In genomic region chr6:135706850-135707522, GRCm38 (mm10) we compare ENCODE assay signal across 7 mouse cellular contexts.
DNase-seq lines count a peak whose midpoint lies in the region; ATAC-seq and TF ChIP-seq lines count a peak whose summit lies in the region.
"Not testable (repeated sequence)": the region's sequence is repeated elsewhere in the genome, so short reads cannot be mapped to it uniquely, and the experiment has no call there.

No protein-coding gene starts in this region.

- not testable (repeated sequence) for TF ChIP-seq POLR2A in ES-Bruce4 (IDR thresholded peaks at IDR 0.05; ENCODE audit: insufficient read depth, low read length)

- H3K36me3 ChIP-seq in ES-Bruce4 (ENCODE audit: control insufficient read depth, insufficient read depth, low read length, poor library complexity, severe bottlenecking); lung, embryonic 14.5 days (ENCODE audit: insufficient read depth); midbrain, embryonic 13.5 days; stomach, embryonic 16.5 days (ENCODE audit: control insufficient read depth, insufficient read depth, low read length): not testable (repeated sequence)

- not testable (repeated sequence) for H3K9ac ChIP-seq in ES-Bruce4 (ENCODE audit: low read depth, poor library complexity, severe bottlenecking); lung, embryonic 14.5 days; midbrain, embryonic 13.5 days (replicated peaks); stomach, embryonic 16.5 days (ENCODE audit: low read length)

- not testable (repeated sequence) for TF ChIP-seq CTCF in ES-Bruce4 (IDR thresholded peaks at IDR 0.05; ENCODE audit: low read depth, low read length); layer of hippocampus, adult 2 months (conservative IDR thresholded peaks at IDR 0.05); lung, embryonic 14.5 days (IDR thresholded peaks at IDR 0.05; ENCODE audit: low read depth)

- peak overlapping the region; percentile 8 for H3K4me3 ChIP-seq in ES-Bruce4 (ENCODE audit: low read depth, low read length)
- not testable (repeated sequence) for H3K4me3 ChIP-seq in layer of hippocampus, adult 2 months; lung, embryonic 14.5 days (ENCODE audit: low read depth, low read length); midbrain, embryonic 13.5 days (replicated peaks); stomach, embryonic 16.5 days (replicated peaks; ENCODE audit: low read length)

- TF ChIP-seq EP300 in ES-Bruce4 (IDR thresholded peaks at IDR 0.05; ENCODE audit: insufficient read depth, low read depth, low read length), result not testable (repeated sequence)

- H3K4me1 ChIP-seq in ES-Bruce4 (ENCODE audit: control insufficient read depth, insufficient read depth, low read length); lung, embryonic 14.5 days (ENCODE audit: insufficient read depth); midbrain, embryonic 13.5 days (replicated peaks); stomach, embryonic 16.5 days (ENCODE audit: control insufficient read depth, insufficient read depth, low read length): not testable (repeated sequence)

- ATAC-seq in lung, embryonic 14.5 days (ENCODE audit: insufficient read depth), result peak; percentile 41; the same call in 1 of the 2 replicates
- peak; percentile 37; the same call in 1 of the 2 replicates for ATAC-seq in midbrain, embryonic 13.5 days
- ATAC-seq in stomach, embryonic 16.5 days (ENCODE audit: insufficient read depth, low FRiP score), result peak; percentile 37; the same call in 1 of the 2 replicates

- DNase-seq in WW6 (ENCODE audit: low read depth, low spot score), result peak; percentile 63
- DNase-seq in heart, adult 11 months, result peak; percentile 74
- not testable (repeated sequence) for DNase-seq in layer of hippocampus, adult 2 months (ENCODE audit: low spot score in 2 of 2); lung, embryonic 14.5 days

- 78% methylated on average over 6 of the region's 6 CpGs for WGBS in lung, embryonic 14.5 days
- 90% methylated on average over 6 of the region's 6 CpGs for WGBS in midbrain, embryonic 13.5 days
- 74% methylated on average over 6 of the region's 6 CpGs for WGBS in stomach, embryonic 16.5 days

- not testable (repeated sequence) for H3K4me2 ChIP-seq in lung, embryonic 14.5 days; midbrain, embryonic 13.5 days (replicated peaks); stomach, embryonic 16.5 days (ENCODE audit: low read depth, low read length)

- not testable (repeated sequence) for H3K9me3 ChIP-seq in ES-Bruce4 (replicated peaks; ENCODE audit: control insufficient read depth, insufficient read depth, low read length, poor library complexity, severe bottlenecking); lung, embryonic 14.5 days (ENCODE audit: low read depth, low read length); midbrain, embryonic 13.5 days; stomach, embryonic 16.5 days (replicated peaks; ENCODE audit: control insufficient read depth, low read length)

- H3K27me3 ChIP-seq in ES-Bruce4 (ENCODE audit: control insufficient read depth, insufficient read depth, low read length, poor library complexity, severe bottlenecking); lung, embryonic 14.5 days (ENCODE audit: insufficient read depth, low read length); midbrain, embryonic 13.5 days; stomach, embryonic 16.5 days (ENCODE audit: control insufficient read depth, insufficient read depth, low read length): not testable (repeated sequence)

- not testable (repeated sequence) for H3K27ac ChIP-seq in ES-Bruce4 (ENCODE audit: insufficient read depth, low read length); lung, embryonic 14.5 days (ENCODE audit: low read depth); midbrain, embryonic 13.5 days; stomach, embryonic 16.5 days (ENCODE audit: low read length)
- H3K27ac ChIP-seq in layer of hippocampus, adult 2 months, result peak overlapping the region; percentile 28; the same call in 1 of the 2 replicates
